Mouse (Mus musculus): ENCODE results near the gene Ccdc74a.

- TF ChIP-seq CTCF (IDR thresholded peaks at IDR 0.05; ENCODE audit: control insufficient read depth, insufficient read depth, insufficient replicate concordance, low read depth, low read length) = no peak
- no peak for TF ChIP-seq POLR2A (IDR thresholded peaks at IDR 0.05; ENCODE audit: control insufficient read depth, low read depth, low read length)
Measured at GRCm38 (mm10) chr16:17636904-17637303, 9.4 kb upstream of the Ccdc74a start.
